Mouse (Mus musculus) forebrain, embryonic 11.5 days (tissue): ENCODE data around the gene Sdk2. TPM values are rescaled to one million over a fixed set of nuclear protein-coding genes. Genes with fewer than 3 reads are reported as not detected.

Source experiments
- ATAC-seq: fragments of 200-750 bp; cut with Nextera tagmentation; replicated peaks from 2 replicates; pipeline ENCODE4 v1.8.0; 2017; ENCODE audit warnings: moderate TSS enrichment; ENCODE audit not compliant: low FRiP score
- DNase-seq: peaks from one replicate; pipeline ENCODE4 v3.0.0-alpha.2; 2017; ENCODE audit warnings: low spot score
- H3K27ac ChIP-seq: fragments of 300-500 bp; sonication (generic); 2 replicates; pipeline ENCODE4 v1.5.1; 2014; ENCODE audit warnings: low read depth, low read length
- H3K27me3 ChIP-seq: fragments of 300-500 bp; sonication (generic); 2 replicates; pipeline ENCODE4 v1.6.1; 2014; ENCODE audit warnings: mild to moderate bottlenecking, low read length, mixed read lengths; ENCODE audit not compliant: control insufficient read depth, insufficient read depth
- H3K36me3 ChIP-seq: fragments of 300-500 bp; sonication (generic); 2 replicates; pipeline ENCODE4 v1.6.1; 2014; ENCODE audit warnings: mild to moderate bottlenecking, low read length, moderate library complexity, mixed read lengths; ENCODE audit not compliant: control insufficient read depth, insufficient read depth
- H3K4me1 ChIP-seq: fragments of 300-500 bp; sonication (generic); replicated peaks from 2 replicates; pipeline ENCODE4 v1.6.1; 2014; ENCODE audit warnings: low read length, mixed read lengths; ENCODE audit not compliant: control insufficient read depth, insufficient read depth
- H3K4me2 ChIP-seq: fragments of 300-500 bp; sonication (generic); 2 replicates; pipeline ENCODE4 v1.6.1; 2014; ENCODE audit warnings: low read depth, mild to moderate bottlenecking, low read length, moderate library complexity, mixed read lengths; ENCODE audit not compliant: severe bottlenecking
- H3K4me3 ChIP-seq: fragments of 300-500 bp; sonication (generic); 2 replicates; pipeline ENCODE4 v1.5.1; 2014; ENCODE audit warnings: low read depth, low read length
- H3K9ac ChIP-seq: fragments of 300-500 bp; sonication (generic); 2 replicates; pipeline ENCODE4 v1.6.1; 2014; ENCODE audit warnings: low read length
- H3K9me3 ChIP-seq: fragments of 300-500 bp; sonication (generic); 2 replicates; pipeline ENCODE4 v1.6.1; 2016; ENCODE audit warnings: low read length, mixed read lengths; ENCODE audit not compliant: control insufficient read depth
- WGBS: fragments of 180-500 bp; shearing (Covaris S2); extraction: QIAGEN DNeasy Blood & Tissue Kit; methylation state at CpG from one replicate; pipeline ENCODE4 v1.1.7; 2014; 5-methylcytosine and 5-hydroxymethylcytosine counted together
- polyA plus RNA-seq: library from polyadenylated mRNA; unstranded; fragments of >200 nt; fragmentation: Nextera tagmentation; extraction: Ambion mirVana; gene quantifications from 2 replicates; pipeline ENCODE4 v1.2.1, GENCODE M21; 2014

Gene Sdk2
- polyA plus RNA-seq, 1 experiment from 2014 or later = 1.5 TPM

DNA sequence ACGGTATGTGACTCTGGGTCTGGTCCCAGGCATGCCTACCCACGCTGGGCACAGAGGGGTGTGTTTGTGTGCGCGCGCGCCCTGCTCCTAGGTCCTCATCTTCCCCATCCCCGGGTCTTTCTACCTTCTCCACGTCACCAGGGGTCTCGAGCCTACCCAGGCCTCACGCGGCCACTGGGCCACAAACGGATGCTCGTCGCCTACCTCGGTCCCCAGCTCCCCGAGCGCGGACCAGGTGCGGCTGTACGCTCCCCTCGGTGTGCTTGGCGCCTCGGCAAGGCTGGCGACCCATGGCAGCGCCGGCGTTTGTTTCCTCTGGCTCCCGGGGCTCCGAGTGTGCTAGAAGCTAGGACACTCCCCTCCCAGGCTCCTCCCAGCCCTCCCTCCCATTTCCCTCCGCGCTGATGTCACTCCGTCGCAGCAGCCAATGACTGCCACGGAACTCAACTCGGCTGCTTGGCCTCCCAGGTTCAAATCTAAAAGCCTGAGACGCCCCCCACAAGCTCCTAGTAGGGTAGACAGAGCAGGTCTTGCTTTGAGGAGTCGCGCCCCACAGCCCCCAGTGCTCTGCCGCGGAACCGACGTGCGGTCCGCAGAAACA lies 315.3 kb downstream of the Sdk2 start, which contains the start of gene Cdc42ep4:
Cdc42ep4 (minus strand) TSS at position 398 of the 601 bp plus-strand sequence.
- DNase-seq = peak; percentile 96
- Histone ChIP-seq H3K4me2 (peak within 1 kb of the TSS; percentile 91), H3K36me3 (no peaks in the 10 kb centered on the region), H3K4me1 (peaks cover 32% of the 10 kb centered on the region), H3K9ac (peak within 1 kb of the TSS; percentile 71), H3K9me3 (no peaks in the 10 kb centered on the region), H3K27ac (peak within 1 kb of the TSS; percentile 89), H3K4me3 (peak within 1 kb of the TSS; percentile 57), H3K27me3 (no peaks in the 10 kb centered on the region)
- under 1% methylated on average over 44 of the region's 44 CpGs for WGBS
- ATAC-seq = peak; percentile 85

DNA sequence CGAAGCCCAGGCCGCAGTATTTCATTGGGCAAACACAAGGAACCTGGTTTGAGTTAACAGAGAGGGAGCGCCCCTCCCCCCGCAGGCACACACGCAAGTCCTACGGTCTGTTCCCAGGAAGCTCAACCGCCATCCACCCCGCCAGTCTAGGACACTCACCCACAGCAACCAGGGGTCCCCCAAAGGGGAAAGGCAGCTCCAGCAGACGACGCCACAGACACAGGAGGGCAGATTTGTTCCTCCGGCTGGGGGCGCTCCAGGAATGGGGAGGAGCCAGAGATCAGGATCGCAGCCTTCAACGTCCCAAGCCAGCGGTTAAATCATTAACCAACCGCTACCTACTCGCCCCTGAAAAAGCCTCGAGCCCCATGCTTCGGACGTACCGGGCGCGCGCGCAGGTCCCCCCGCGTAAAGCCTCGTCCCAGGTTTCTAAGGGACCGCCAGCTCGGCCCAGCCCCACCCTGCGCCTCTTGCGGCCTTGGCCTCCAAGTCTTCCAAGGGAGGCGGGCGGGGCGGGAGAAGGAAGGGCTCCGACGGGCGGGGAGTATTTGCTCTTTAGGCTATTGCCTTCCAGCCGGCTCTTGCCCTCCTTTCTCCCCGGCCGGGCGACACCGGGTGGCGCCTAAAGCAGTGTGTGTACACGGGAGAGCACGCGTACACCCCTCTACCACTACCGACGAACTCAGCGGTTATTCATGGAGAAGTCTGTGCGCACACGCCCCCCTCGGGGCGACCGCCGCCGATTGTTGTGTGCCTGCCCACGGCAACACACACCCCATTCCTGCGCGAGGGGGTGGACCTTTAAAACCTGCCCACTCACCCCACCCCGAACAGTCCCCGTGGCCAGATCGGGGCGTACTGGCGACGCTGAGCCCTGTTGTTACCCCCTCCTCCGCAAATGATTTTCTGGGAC lies 316.0 kb downstream of the Sdk2 start:
- ATAC-seq = peak; percentile 32
- H3K27me3 ChIP-seq = no peaks in the 10 kb centered on the region
- peaks cover 32% of the 10 kb centered on the region for H3K4me1 ChIP-seq
- peak overlapping the region; percentile 89 for H3K27ac ChIP-seq
- H3K9me3 ChIP-seq = no peaks in the 10 kb centered on the region
- H3K9ac ChIP-seq = peak overlapping the region; percentile 71
- under 1% methylated on average over 63 of the region's 67 CpGs for WGBS
- H3K4me3 ChIP-seq = peak overlapping the region; percentile 57
- DNase-seq = peak; percentile 89
- no peaks in the 10 kb centered on the region for H3K36me3 ChIP-seq
- peak overlapping the region; percentile 91 for H3K4me2 ChIP-seq

DNA sequence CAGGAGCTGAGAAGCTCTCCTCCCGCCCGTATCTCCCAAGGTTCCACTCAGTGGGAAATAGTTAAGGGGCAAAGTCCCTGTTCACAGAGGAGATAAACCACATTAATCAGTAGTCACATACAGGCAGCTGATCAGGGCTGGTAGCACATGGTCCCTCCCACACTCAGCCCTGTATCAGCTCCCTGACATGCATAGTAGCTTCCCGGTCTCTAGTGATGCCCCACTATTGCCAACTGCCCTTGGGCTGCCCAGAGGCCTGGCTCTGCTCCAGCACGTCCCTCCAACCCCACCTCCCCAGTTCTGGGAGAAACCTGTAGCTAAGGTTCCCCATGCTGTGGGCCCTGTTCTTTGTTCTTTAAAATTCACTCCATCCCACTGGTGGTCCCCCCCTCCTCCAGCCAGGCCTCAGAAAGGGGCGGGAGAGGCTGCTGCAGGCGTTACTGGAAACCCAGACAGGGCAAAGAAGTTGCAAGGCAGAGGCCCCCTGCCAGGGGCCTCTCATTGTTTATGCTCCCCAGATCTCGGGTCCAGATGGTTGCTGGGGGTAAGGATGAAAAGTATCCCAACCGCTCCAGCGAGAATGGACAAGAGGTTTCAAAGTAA lies 317.0 kb downstream of the Sdk2 start:
- H3K4me2 ChIP-seq = peak overlapping the region; percentile 91
- H3K9ac ChIP-seq = peak overlapping the region; percentile 71
- no peaks in the 10 kb centered on the region for H3K9me3 ChIP-seq
- peaks cover 31% of the 10 kb centered on the region for H3K4me1 ChIP-seq
- WGBS = under 1% methylated on average over 9 of the region's 9 CpGs
- H3K36me3 ChIP-seq = no peaks in the 10 kb centered on the region
- peak overlapping the region; percentile 89 for H3K27ac ChIP-seq
- H3K27me3 ChIP-seq = no peaks in the 10 kb centered on the region
- DNase-seq = peak; percentile 82
- peak; percentile 51 for ATAC-seq
- peak overlapping the region; percentile 57 for H3K4me3 ChIP-seq

DNA sequence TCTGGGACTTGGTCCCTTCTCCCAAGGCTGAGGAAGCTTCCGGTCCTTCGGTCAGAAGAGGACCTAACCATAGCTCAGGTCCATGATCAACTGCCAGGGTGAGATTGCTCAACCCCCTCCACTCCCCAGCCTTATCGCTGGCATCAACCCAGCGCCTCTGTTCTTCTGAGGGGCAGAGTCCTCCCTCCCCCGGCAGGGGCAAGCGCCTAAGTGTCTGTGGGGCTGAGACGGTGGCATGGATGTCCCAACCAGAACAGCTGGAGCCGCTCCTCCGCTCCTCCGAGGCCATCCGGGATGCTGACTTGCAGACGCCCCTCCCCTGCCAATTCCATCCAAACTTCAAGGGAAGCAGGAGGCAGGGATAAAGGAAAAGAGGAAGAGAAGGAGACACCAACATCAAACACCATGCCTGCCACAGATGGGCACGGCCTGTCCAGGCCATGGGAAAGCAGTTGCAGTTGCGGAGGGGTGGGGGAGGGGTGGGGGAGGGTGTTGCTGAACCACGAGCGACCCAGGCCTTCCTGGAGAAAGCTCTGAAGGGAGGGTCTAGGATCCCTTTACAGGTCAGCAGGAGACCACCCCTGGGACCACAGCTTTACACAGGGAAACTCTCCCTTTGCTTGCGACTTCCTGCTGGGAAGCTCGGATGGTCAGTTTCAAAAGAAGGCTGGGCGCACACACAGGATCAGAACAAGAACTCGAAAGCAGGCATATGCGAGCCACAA lies 317.9 kb downstream of the Sdk2 start:
- peak; percentile 75 for DNase-seq
- Histone ChIP-seq H3K4me1 (peaks cover 26% of the 10 kb centered on the region), H3K9me3 (no peaks in the 10 kb centered on the region), H3K27me3 (no peaks in the 10 kb centered on the region), H3K36me3 (peaks cover 6% of the 10 kb centered on the region; the same call in 1 of the 2 replicates), H3K4me3 (peak overlapping the region; percentile 57), H3K4me2 (peak overlapping the region; percentile 91), H3K9ac (peak overlapping the region; percentile 71), H3K27ac (peak overlapping the region; percentile 89)
- 10% methylated on average over 21 of the region's 21 CpGs for WGBS
- ATAC-seq = no peak

DNA sequence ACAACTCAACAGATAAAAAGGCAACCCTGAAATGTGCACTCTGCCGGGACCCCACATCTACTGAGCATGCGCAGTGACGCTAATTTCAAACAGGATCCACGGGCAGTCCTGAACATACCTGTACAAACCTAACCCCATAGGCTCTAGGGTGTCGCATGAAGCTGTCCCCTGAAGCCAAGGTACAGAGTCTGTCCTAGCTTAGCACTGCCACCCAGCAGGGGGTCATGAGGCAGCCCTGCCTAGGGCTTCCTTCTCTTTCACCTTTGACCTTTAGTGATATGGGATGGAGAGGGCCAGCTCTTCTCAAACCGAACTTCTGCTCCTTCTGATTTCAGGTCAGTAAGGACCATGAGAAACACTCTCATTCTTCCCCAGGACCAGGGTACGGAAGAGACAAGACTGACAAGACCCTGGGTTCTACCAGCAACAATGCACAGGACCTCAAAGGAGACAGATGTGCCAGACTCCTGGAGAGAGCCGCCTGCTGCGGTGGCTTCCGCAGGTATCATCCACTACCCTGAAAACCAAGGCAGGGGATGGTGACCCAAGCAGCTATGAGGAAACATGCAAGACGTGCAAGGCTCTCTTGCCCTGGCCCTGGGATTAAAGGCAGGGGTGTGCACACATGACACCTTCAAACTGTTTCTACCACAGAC lies 319.0 kb downstream of the Sdk2 start:
- Histone ChIP-seq H3K9me3 (peaks cover 2% of the 10 kb centered on the region; the same call in 1 of the 2 replicates), H3K27me3 (no peaks in the 10 kb centered on the region), H3K4me2 (peak overlapping the region; percentile 1; the same call in 1 of the 2 replicates), H3K4me3 (no peak overlapping the region), H3K36me3 (peaks cover 14% of the 10 kb centered on the region), H3K9ac (peak overlapping the region; percentile 71), H3K4me1 (peaks cover 26% of the 10 kb centered on the region), H3K27ac (no peak overlapping the region)
- no peak for ATAC-seq
- no peak for DNase-seq
- WGBS = 78% methylated on average over 11 of the region's 11 CpGs

DNA sequence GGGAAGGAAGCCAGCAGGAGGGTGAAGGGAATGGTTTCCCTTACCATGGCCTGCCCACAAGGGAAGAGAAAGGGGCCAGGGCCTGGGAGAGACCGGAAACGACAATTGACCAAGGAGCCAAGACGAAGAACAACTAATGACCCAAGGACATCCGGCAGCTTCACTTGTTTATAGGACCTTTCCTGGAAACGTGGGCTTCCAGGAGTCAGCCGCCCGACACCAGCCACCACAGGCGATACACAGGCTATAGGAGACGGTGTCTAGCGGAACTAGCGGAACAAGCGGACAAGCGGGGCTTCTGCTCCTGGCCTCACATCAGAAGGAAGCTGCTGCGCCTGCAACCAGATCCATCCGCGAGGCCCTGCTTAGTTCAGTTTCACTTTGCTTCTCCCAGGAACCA lies 319.8 kb downstream of the Sdk2 start:
- Histone ChIP-seq H3K4me2 (0 out of 2 replicates have a peak overlapping the region, but pooled peaks have one; percentile 11), H3K4me1 (peaks cover 24% of the 10 kb centered on the region), H3K4me3 (no peak overlapping the region), H3K27ac (no peak overlapping the region), H3K36me3 (peaks cover 17% of the 10 kb centered on the region), H3K9me3 (peaks cover 2% of the 10 kb centered on the region; the same call in 1 of the 2 replicates), H3K27me3 (no peaks in the 10 kb centered on the region), H3K9ac (no peak overlapping the region)
- WGBS = 81% methylated on average over 16 of the region's 16 CpGs
- DNase-seq = peak; percentile 66
- ATAC-seq = no peak

DNA sequence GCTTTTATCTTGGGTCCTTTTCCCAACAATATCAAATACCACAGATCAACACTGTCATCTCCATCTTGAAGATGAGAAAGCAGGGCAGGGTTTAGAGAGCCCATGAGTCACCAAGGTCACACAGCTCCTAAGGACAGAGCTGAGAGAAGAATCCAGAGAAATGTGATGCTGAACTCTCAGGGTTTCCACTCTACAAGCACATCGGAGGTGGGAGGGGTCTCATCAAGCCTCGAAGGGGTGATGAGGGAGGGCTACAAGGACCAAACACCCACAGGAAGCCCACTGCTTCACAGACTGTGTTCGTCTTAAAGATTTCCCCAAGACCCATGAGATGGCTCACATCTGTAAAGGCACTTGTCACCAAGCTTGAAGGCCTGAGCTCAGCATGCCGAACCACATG lies 320.9 kb downstream of the Sdk2 start:
- Histone ChIP-seq H3K4me1 (peaks cover 25% of the 10 kb centered on the region), H3K9me3 (peaks cover 2% of the 10 kb centered on the region; the same call in 1 of the 2 replicates), H3K4me2 (no peak overlapping the region), H3K9ac (no peak overlapping the region), H3K36me3 (peaks cover 17% of the 10 kb centered on the region), H3K27me3 (no peaks in the 10 kb centered on the region), H3K27ac (no peak overlapping the region), H3K4me3 (no peak overlapping the region)
- WGBS = 82% methylated on average over 4 of the region's 4 CpGs
- ATAC-seq = no peak
- no peak for DNase-seq
